Mouse (Mus musculus): ENCODE results near the gene Hnrnpul2.

Gene Hnrnpul2

GRCm38 (mm10) chr19:8819596-8820423, at the start of gene Hnrnpul2:
Hnrnpul2 (plus strand) TSS chr19:8820010.
- in situ Hi-C loops (cut with MseI, MboI): no loop called here

GRCm38 (mm10) chr19:8770567-8771270, 49.1 kb upstream of the Hnrnpul2 start, which contains the start of gene Tmem223:
Tmem223 (plus strand) TSS chr19:8770996.
- in situ Hi-C loops (cut with MseI, MboI): no loop called here

GRCm38 (mm10) chr19:8772996-8773395, 46.8 kb upstream of the Hnrnpul2 start:
- in situ Hi-C loops (cut with MseI, MboI): no loop called here

- in situ Hi-C loops (cut with MseI, MboI): no loop called here
Measured at GRCm38 (mm10) chr19:8773409-8773808, 46.4 kb upstream of the Hnrnpul2 start.

GRCm38 (mm10) chr19:8774086-8774835, 45.5 kb upstream of the Hnrnpul2 start, which contains the start of gene Tmem179b:
Tmem179b (minus strand) TSS chr19:8774467.
- in situ Hi-C loops (cut with MseI, MboI): no loop called here

- in situ Hi-C loops (cut with MseI, MboI): no loop called here
Measured at GRCm38 (mm10) chr19:8774951-8775421, 44.8 kb upstream of the Hnrnpul2 start.

- in situ Hi-C loops (cut with MseI, MboI): no loop called here
Measured at GRCm38 (mm10) chr19:8786008-8786781, 33.6 kb upstream of the Hnrnpul2 start, which contains the start of gene Taf6l. Taf6l (minus strand) TSS chr19:8786417.

GRCm38 (mm10) chr19:8788521-8788920, 31.3 kb upstream of the Hnrnpul2 start:
- in situ Hi-C loops (cut with MseI, MboI): no loop called here

- in situ Hi-C loops (cut with MseI, MboI): no loop called here
Measured at GRCm38 (mm10) chr19:8789171-8789570, 30.6 kb upstream of the Hnrnpul2 start.

- in situ Hi-C loops (cut with MseI, MboI): no loop called here
Measured at GRCm38 (mm10) chr19:8790171-8790570, 29.6 kb upstream of the Hnrnpul2 start.

- in situ Hi-C loops (cut with MseI, MboI): no loop called here
Measured at GRCm38 (mm10) chr19:8798264-8798946, 21.4 kb upstream of the Hnrnpul2 start, which contains the start of gene Polr2g. Polr2g (minus strand) TSS chr19:8798577.

- in situ Hi-C loops (cut with MseI, MboI): no loop called here
Measured at GRCm38 (mm10) chr19:8798947-8799315, 20.9 kb upstream of the Hnrnpul2 start.

- in situ Hi-C loops (cut with MseI, MboI): no loop called here
Measured at GRCm38 (mm10) chr19:8802130-8802821, 17.5 kb upstream of the Hnrnpul2 start, which contains the start of gene Zbtb3. Zbtb3 (plus strand) TSS chr19:8802555.

GRCm38 (mm10) chr19:8803204-8803780, 16.5 kb upstream of the Hnrnpul2 start:
- in situ Hi-C loops (cut with MseI, MboI): no loop called here

GRCm38 (mm10) chr19:8803879-8804660, 15.7 kb upstream of the Hnrnpul2 start:
- in situ Hi-C loops (cut with MseI, MboI): no loop called here

- in situ Hi-C loops (cut with MseI, MboI): no loop called here
Measured at GRCm38 (mm10) chr19:8806810-8807209, 13.0 kb upstream of the Hnrnpul2 start.

- in situ Hi-C loops (cut with MseI, MboI): no loop called here
Measured at GRCm38 (mm10) chr19:8815812-8816211, 4.0 kb upstream of the Hnrnpul2 start.

GRCm38 (mm10) chr19:8817001-8817400, 2.8 kb upstream of the Hnrnpul2 start:
- in situ Hi-C loops (cut with MseI, MboI): no loop called here

All from mouse trophoblast stem cell (cell line).